Mouse (Mus musculus): ENCODE measurements around the gene Ablim2.

- TF ChIP-seq CTCF (IDR thresholded peaks at IDR 0.05; ENCODE audit: borderline replicate concordance, control insufficient read depth, extremely low read depth, insufficient read depth, low read length, poor library complexity) (no peak), POLR2A (IDR thresholded peaks at IDR 0.05; ENCODE audit: control insufficient read depth, extremely low read depth, insufficient read depth, low read length, poor library complexity) (no peak)
Observed at GRCm38 (mm10) chr5:35781116-35781515, 23.4 kb downstream of the Ablim2 start.
